Mouse (Mus musculus) lung, adult 2 months (tissue): ENCODE data around the gene Fam169b. TPM values are rescaled to one million over a fixed set of nuclear protein-coding genes. Genes with fewer than 3 reads are reported as not detected.
A peak's percentile ranks its signal among the peaks of the same experiment; 100 is the strongest.

Experiments used
- DNase-seq: peaks from one replicate; pipeline ENCODE4 v3.0.0; 2022
- H3K4me1 ChIP-seq: fragments of 200-500 bp; 2 replicates; pipeline ENCODE4 v1.6.1; 2011; ENCODE audit warnings: low read length; ENCODE audit not compliant: control insufficient read depth, insufficient read depth
- H3K4me3 ChIP-seq: fragments of 200-500 bp; replicated peaks from 2 replicates; pipeline ENCODE3; 2011; ENCODE audit warnings: low read depth, mild to moderate bottlenecking, control low read depth, low read length; ENCODE audit errors: extremely low read depth
- CTCF ChIP-seq: fragments of 200-500 bp; IDR thresholded peaks from 2 replicates; pipeline ENCODE4 v1.5.1; 2011; ENCODE audit warnings: mild to moderate bottlenecking, low read length, control low read depth; ENCODE audit not compliant: insufficient read depth
- POLR2A ChIP-seq: fragments of 200-500 bp; IDR thresholded peaks from 2 replicates; pipeline ENCODE4 v1.6.1; 2011; ENCODE audit warnings: low read depth, mild to moderate bottlenecking, control low read depth, low read length, borderline replicate concordance; ENCODE audit errors: extremely low read depth
- WGBS: fragments of 180-500 bp; shearing (Covaris S2); methylation state at CpG from one replicate; pipeline ENCODE4 v1.1.7; 2018; 5-methylcytosine and 5-hydroxymethylcytosine counted together
- polyA plus RNA-seq: library from polyadenylated mRNA; depleted of rRNA; stranded (reverse); fragments of >200 nt; gene quantifications from 2 replicates; pipeline ENCODE4 v1.2.3, GENCODE M21; 2012

Fam169b gene
- polyA plus RNA-seq, 1 experiment: 3.7 TPM

DNA sequence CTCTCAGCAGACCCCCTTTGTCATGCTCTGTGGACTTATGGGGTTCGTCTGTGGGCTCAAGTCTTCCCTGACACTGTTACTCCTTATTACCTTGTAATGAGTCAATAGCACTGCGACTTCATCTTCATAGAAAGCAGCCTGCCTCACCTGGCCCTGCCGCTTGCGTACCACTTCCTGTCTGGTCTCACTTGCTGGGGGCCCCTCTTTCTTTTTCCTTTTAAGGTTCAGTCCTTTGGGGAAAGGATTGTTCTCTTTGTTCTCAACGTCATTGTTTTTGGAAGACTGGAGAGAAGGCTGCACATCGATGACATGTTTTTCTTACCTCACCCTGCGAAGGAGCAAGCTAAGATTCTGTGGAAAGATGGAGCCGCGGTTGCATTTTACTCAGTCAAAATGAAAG, 55.4 kb downstream of the Fam169b start:
- no peaks in the 10 kb centered on the region for H3K4me1 ChIP-seq
- H3K4me3 ChIP-seq: no peak overlapping the region
- WGBS: 80% methylated on average over 9 of the region's 9 CpGs
- no peak for DNase-seq
- TF ChIP-seq CTCF (no peak), POLR2A (no peak)

DNA sequence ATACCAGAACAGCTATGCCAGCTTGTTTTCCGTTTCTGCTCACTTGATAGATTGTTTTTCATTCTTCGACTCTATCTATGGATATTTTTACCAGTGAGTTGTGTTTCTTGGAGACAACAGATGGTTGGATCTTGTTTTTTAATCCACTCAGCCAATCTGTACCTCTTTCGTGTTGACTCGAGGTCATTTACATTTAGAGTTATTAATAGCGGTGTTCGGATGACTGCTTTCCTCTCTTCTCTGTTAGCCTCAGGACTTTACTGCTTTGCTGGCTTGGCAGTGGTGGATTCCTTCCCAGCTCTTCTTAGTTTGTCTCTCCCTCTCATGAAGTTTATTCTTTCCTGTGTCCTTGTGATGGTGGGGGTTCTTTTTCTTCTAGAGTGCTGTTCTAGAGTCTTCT, 59.2 kb downstream of the Fam169b start:
- DNase-seq: no peak
- WGBS: 79% methylated on average over 6 of the region's 6 CpGs
- Histone ChIP-seq H3K4me1 (no peaks in the 10 kb centered on the region), H3K4me3 (no peak overlapping the region)
- TF ChIP-seq CTCF (no peak), POLR2A (no peak)

GRCm38 (mm10) chr7:68337080-68337781, 63.6 kb downstream of the Fam169b start:
- Histone ChIP-seq H3K4me1 (no peaks in the 10 kb centered on the region), H3K4me3 (no peak overlapping the region)
- no peak for DNase-seq
- TF ChIP-seq POLR2A: no peak
- TF ChIP-seq CTCF: no peak
- WGBS: 52% methylated on average over 8 of the region's 8 CpGs

GRCm38 (mm10) chr7:68338680-68339079, 65.0 kb downstream of the Fam169b start:
- no peak for TF ChIP-seq CTCF
- no peak for TF ChIP-seq POLR2A
- no peak for DNase-seq
- 90% methylated on average over 6 of the region's 6 CpGs for WGBS
- no peak overlapping the region for H3K4me3 ChIP-seq
- no peaks in the 10 kb centered on the region for H3K4me1 ChIP-seq

DNA sequence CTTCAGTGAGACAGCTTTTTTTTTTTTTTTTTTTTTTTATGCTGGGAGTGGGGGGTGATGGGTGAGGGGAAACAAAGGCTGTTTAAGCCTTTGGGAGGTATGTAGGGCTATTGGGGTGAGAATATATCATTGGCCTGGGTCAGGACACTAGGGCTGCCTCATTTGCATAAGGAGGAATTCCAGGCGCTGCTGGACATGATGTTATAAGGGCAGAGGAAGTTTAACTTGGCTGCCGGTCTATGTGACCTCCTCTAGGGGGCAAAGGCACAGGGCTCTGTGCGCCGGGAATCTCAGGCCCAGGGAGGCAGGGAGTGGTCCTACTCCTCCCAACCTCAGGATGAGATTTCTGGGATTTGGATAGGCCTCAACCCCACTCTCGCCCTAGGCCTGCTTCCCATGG, 70.9 kb downstream of the Fam169b start:
- Histone ChIP-seq H3K4me3 (no peak overlapping the region), H3K4me1 (no peaks in the 10 kb centered on the region)
- WGBS: 49% methylated on average over 5 of the region's 5 CpGs
- no peak for DNase-seq
- TF ChIP-seq POLR2A: no peak
- TF ChIP-seq CTCF: no peak

DNA sequence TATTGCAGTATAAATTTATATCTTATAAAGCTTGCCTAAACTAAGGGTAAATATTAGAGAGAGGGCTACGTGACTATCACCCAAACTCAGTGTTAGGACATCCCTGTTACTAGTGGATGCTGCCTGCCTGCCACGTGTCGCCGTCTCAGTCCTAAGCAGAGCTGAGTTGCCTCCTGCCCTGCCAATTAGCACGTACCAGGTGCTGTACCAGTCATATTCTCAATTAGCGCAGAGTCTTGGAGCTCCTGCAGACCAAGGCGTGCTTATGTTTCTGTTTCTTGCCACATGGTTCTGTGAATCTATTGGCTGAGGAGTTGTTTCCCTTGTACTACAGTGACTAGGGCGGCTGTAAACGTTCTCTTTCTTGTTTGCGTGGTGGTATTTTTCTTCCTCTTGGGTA, 72.3 kb downstream of the Fam169b start:
- DNase-seq: no peak
- no peak for TF ChIP-seq POLR2A
- TF ChIP-seq CTCF: no peak
- no peak overlapping the region for H3K4me3 ChIP-seq
- WGBS: 85% methylated on average over 10 of the region's 10 CpGs
- no peaks in the 10 kb centered on the region for H3K4me1 ChIP-seq

DNA sequence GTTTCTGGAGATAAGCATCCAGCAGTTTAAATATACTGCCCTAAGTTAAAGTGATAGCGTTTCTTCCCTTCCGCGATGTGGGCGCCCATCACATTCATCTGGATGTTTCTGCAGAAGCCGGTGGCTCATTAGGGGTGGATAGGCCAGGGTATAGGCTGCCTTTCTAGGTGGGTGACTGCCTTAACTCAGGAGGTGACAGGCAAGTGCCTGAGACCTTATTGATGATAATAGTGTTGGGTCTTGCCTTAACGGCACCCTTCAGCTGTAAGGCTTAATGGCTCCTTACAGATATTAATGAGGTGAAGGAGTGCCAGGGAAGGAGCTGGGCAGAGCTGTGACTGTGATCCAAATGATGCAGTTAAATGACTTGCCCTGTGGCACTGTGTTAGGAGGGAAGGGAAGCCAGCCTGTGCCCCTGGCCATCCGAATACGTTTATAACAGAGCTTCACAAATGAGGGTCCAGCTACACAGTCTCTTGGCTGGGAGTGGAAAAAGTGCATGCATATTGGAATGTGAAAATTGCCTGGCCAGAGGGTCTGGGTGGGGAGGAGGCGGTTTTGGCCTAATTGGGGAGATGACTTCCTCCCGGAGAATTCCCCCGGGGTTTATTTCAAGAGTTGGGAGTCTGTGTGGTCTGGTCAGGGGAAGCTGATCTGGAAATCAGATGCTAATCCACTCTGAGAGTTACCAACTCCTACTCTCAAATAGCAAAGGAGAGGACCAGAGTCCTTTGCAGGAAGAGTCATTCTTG, 81.9 kb downstream of the Fam169b start:
- 72% methylated on average over 11 of the region's 11 CpGs for WGBS
- TF ChIP-seq CTCF: no peak
- no peak for TF ChIP-seq POLR2A
- DNase-seq: no peak
- no peaks in the 10 kb centered on the region for H3K4me1 ChIP-seq
- no peak overlapping the region for H3K4me3 ChIP-seq

DNA sequence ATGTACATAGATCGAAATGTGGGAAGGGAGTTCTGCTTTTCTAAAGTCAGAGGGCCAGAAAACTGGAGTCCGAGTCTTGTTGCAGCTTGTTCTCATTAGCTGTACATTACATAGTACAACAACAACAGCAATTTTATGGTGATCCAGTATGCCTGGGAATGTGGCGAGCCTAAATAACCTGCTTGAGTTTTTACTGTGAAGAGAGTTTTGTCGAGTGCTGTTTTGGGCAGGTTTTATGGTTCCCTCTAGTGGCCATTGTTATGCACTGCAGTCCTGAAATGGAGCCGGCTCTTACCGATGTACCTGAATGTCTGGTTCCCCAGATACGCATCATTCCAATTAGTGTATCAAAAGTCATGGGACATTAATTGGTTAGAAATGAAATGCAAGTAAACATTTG, 83.8 kb downstream of the Fam169b start:
- TF ChIP-seq POLR2A: no peak
- TF ChIP-seq CTCF: peak; percentile 54
- Histone ChIP-seq H3K4me1 (no peaks in the 10 kb centered on the region), H3K4me3 (no peak overlapping the region)
- WGBS: 22% methylated on average over 7 of the region's 7 CpGs
- peak; percentile 39 for DNase-seq

DNA sequence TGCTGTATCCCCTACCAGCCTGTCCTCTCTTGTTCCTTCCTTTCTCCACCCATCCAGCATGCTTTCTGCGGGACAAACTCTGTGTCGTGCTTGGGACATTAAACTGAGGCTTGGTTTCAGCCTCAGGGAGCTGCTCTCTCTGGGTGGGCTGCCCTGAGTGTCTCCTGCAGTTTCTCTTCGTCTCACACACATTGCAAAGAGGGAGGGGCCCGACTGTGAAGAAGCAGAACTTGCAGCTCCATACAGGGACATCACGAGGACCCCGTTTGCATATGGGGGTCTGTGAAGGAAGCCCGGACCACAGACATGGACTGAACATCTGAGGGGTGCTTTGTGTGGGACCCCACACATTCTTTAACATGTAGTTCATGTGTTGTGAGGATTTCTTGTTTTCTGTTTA, 89.0 kb downstream of the Fam169b start:
- TF ChIP-seq CTCF: no peak
- no peak for TF ChIP-seq POLR2A
- Histone ChIP-seq H3K4me1 (no peaks in the 10 kb centered on the region), H3K4me3 (no peak overlapping the region)
- WGBS: 57% methylated on average over 7 of the region's 7 CpGs
- no peak for DNase-seq

DNA sequence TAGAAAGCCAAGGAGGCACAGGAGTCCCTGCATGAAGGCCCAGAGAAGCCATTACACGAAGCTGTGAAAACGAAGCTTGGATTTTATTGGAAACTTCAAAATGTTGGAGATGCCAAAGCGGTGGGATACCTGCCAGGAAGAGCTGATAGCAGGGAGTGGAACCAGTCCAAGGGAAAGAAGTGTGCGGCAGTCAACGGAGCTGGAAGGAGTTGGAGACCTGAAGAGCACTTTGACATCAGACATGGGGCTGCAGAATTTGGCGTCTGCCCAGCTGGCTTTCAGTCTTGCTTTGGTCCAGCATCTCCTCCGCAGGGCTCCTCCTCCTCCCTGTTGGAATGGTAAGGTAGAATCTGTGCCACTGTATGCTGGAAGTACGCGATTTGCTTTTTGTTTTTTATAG, 92.1 kb downstream of the Fam169b start:
- DNase-seq: no peak
- Histone ChIP-seq H3K4me3 (no peak overlapping the region), H3K4me1 (no peaks in the 10 kb centered on the region)
- TF ChIP-seq CTCF: no peak
- TF ChIP-seq POLR2A: no peak
- 66% methylated on average over 9 of the region's 9 CpGs for WGBS
